Mouse (Mus musculus): ENCODE data around the gene Gm17490. TPM values are rescaled to one million over a fixed set of nuclear protein-coding genes. Genes with fewer than 3 reads are reported as not detected.

The Gm17490 gene
- polyA plus RNA-seq, 1 experiment from 2014 or later: not detected

- no peak overlapping the region for H3K4me2 ChIP-seq (ENCODE audit: low read depth, low read length)
- DNase-seq (no peak), ATAC-seq (no peak)
- H3K27me3 ChIP-seq (ENCODE audit: insufficient read depth, low read length): no peaks in the 10 kb centered on the region
- H3K9me3 ChIP-seq (ENCODE audit: low read length): no peaks in the 10 kb centered on the region
- no peaks in the 10 kb centered on the region for H3K36me3 ChIP-seq (replicated peaks; ENCODE audit: insufficient read depth, low read length)
- no peak overlapping the region for H3K4me3 ChIP-seq (ENCODE audit: low read depth, low read length)
- H3K4me1 ChIP-seq (ENCODE audit: insufficient read depth): no peaks in the 10 kb centered on the region
- TF ChIP-seq EP300 (IDR thresholded peaks at IDR 0.05; ENCODE audit: low read depth) (no peak), CTCF (IDR thresholded peaks at IDR 0.05; ENCODE audit: low read depth) (no peak)
- H3K27ac ChIP-seq (ENCODE audit: low read depth): peak overlapping the region; percentile 64
- no peak overlapping the region for H3K9ac ChIP-seq (replicated peaks)
- WGBS (ENCODE audit: insufficient replicate concordance): 65% methylated on average over 6 of the region's 6 CpGs
These were observed 36.3 kb upstream of the Gm17490 start for GRCm38 (mm10) chr2:11662143-11662906.

GRCm38 (mm10) chr2:11659263-11659662, 33.2 kb upstream of the Gm17490 start:
- no peak for TF ChIP-seq CTCF (IDR thresholded peaks at IDR 0.05; ENCODE audit: low read depth)
- no peak for TF ChIP-seq EP300 (IDR thresholded peaks at IDR 0.05; ENCODE audit: low read depth)
- no peak overlapping the region for H3K27ac ChIP-seq (ENCODE audit: low read depth)
- no peak overlapping the region for H3K4me2 ChIP-seq (ENCODE audit: low read depth, low read length)
- H3K4me1 ChIP-seq (ENCODE audit: insufficient read depth): no peaks in the 10 kb centered on the region
- H3K36me3 ChIP-seq (replicated peaks; ENCODE audit: insufficient read depth, low read length): no peaks in the 10 kb centered on the region
- no peak for ATAC-seq
- no peak overlapping the region for H3K9ac ChIP-seq (replicated peaks)
- DNase-seq: no peak
- no peaks in the 10 kb centered on the region for H3K9me3 ChIP-seq (ENCODE audit: low read length)
- no peak overlapping the region for H3K4me3 ChIP-seq (ENCODE audit: low read depth, low read length)
- H3K27me3 ChIP-seq (ENCODE audit: insufficient read depth, low read length): no peaks in the 10 kb centered on the region
- 24% methylated on average over 2 of the region's 2 CpGs for WGBS (ENCODE audit: insufficient replicate concordance)

GRCm38 (mm10) chr2:11657581-11657980, 31.5 kb upstream of the Gm17490 start:
- ATAC-seq (no peak), DNase-seq (no peak)
- Histone ChIP-seq H3K4me2 (ENCODE audit: low read depth, low read length) (no peak overlapping the region), H3K4me1 (ENCODE audit: insufficient read depth) (no peaks in the 10 kb centered on the region; the same call in 1 of the 2 replicates), H3K27me3 (ENCODE audit: insufficient read depth, low read length) (no peaks in the 10 kb centered on the region), H3K9me3 (ENCODE audit: low read length) (no peaks in the 10 kb centered on the region), H3K9ac (replicated peaks) (no peak overlapping the region), H3K4me3 (ENCODE audit: low read depth, low read length) (no peak overlapping the region), H3K27ac (ENCODE audit: low read depth) (no peak overlapping the region), H3K36me3 (replicated peaks; ENCODE audit: insufficient read depth, low read length) (no peaks in the 10 kb centered on the region)
- no peak for TF ChIP-seq CTCF (IDR thresholded peaks at IDR 0.05; ENCODE audit: low read depth)
- TF ChIP-seq EP300 (IDR thresholded peaks at IDR 0.05; ENCODE audit: low read depth): no peak
- WGBS (ENCODE audit: insufficient replicate concordance): 46% methylated on average over 2 of the region's 2 CpGs

- Histone ChIP-seq H3K4me1 (ENCODE audit: insufficient read depth) (no peaks in the 10 kb centered on the region; the same call in 1 of the 2 replicates), H3K4me2 (ENCODE audit: low read depth, low read length) (no peak overlapping the region), H3K27ac (ENCODE audit: low read depth) (no peak overlapping the region), H3K36me3 (replicated peaks; ENCODE audit: insufficient read depth, low read length) (no peaks in the 10 kb centered on the region), H3K9me3 (ENCODE audit: low read length) (no peaks in the 10 kb centered on the region), H3K4me3 (ENCODE audit: low read depth, low read length) (no peak overlapping the region), H3K27me3 (ENCODE audit: insufficient read depth, low read length) (no peaks in the 10 kb centered on the region), H3K9ac (replicated peaks) (no peak overlapping the region)
- no peak for ATAC-seq
- WGBS (ENCODE audit: insufficient replicate concordance): 44% methylated on average over 9 of the region's 9 CpGs
- no peak for TF ChIP-seq CTCF (IDR thresholded peaks at IDR 0.05; ENCODE audit: low read depth)
- TF ChIP-seq EP300 (IDR thresholded peaks at IDR 0.05; ENCODE audit: low read depth): no peak
- no peak for DNase-seq
These were observed 29.2 kb upstream of the Gm17490 start for GRCm38 (mm10) chr2:11654990-11655931.

- no peak overlapping the region for H3K4me3 ChIP-seq (ENCODE audit: low read depth, low read length)
- ATAC-seq: no peak
- WGBS (ENCODE audit: insufficient replicate concordance): 60% methylated on average over 5 of the region's 5 CpGs
These were observed 27.7 kb upstream of the Gm17490 start for GRCm38 (mm10) chr2:11653780-11654179.

GRCm38 (mm10) chr2:11653330-11653729, 27.3 kb upstream of the Gm17490 start:
- peak overlapping the region; percentile 34; the same call in 1 of the 2 replicates for H3K27ac ChIP-seq (ENCODE audit: low read depth)
- no peaks in the 10 kb centered on the region; the same call in 1 of the 2 replicates for H3K4me1 ChIP-seq (ENCODE audit: insufficient read depth)
- no peak overlapping the region for H3K9ac ChIP-seq (replicated peaks)
- 18% methylated on average over 6 of the region's 6 CpGs for WGBS (ENCODE audit: insufficient replicate concordance)
- H3K36me3 ChIP-seq (replicated peaks; ENCODE audit: insufficient read depth, low read length): no peaks in the 10 kb centered on the region
- H3K9me3 ChIP-seq (ENCODE audit: low read length): no peaks in the 10 kb centered on the region
- no peak for DNase-seq
- no peaks in the 10 kb centered on the region for H3K27me3 ChIP-seq (ENCODE audit: insufficient read depth, low read length)
- no peak for ATAC-seq
- H3K4me3 ChIP-seq (ENCODE audit: low read depth, low read length): no peak overlapping the region
- TF ChIP-seq CTCF (IDR thresholded peaks at IDR 0.05; ENCODE audit: low read depth) (no peak), EP300 (IDR thresholded peaks at IDR 0.05; ENCODE audit: low read depth) (no peak)
- no peak overlapping the region for H3K4me2 ChIP-seq (ENCODE audit: low read depth, low read length)

More at GRCm38 (mm10) chr2:11653780-11654179, 27.7 kb upstream of the Gm17490 start:
- no peaks in the 10 kb centered on the region for H3K36me3 ChIP-seq (replicated peaks; ENCODE audit: insufficient read depth, low read length)
- H3K27ac ChIP-seq (ENCODE audit: low read depth): peak overlapping the region; percentile 34; the same call in 1 of the 2 replicates
- H3K9ac ChIP-seq (replicated peaks): no peak overlapping the region
- H3K27me3 ChIP-seq (ENCODE audit: insufficient read depth, low read length): no peaks in the 10 kb centered on the region
- no peaks in the 10 kb centered on the region; the same call in 1 of the 2 replicates for H3K4me1 ChIP-seq (ENCODE audit: insufficient read depth)
- TF ChIP-seq EP300 (IDR thresholded peaks at IDR 0.05; ENCODE audit: low read depth) (no peak), CTCF (IDR thresholded peaks at IDR 0.05; ENCODE audit: low read depth) (no peak)
- no peak overlapping the region for H3K4me2 ChIP-seq (ENCODE audit: low read depth, low read length)
- no peak for DNase-seq
- H3K9me3 ChIP-seq (ENCODE audit: low read length): no peaks in the 10 kb centered on the region

Data from liver, postnatal 0 days (tissue).